Mouse (Mus musculus) spleen, adult 2 months (tissue): Measurements from ENCODE around the gene Spty2d1. TPM values are rescaled to one million over a fixed set of nuclear protein-coding genes. Genes with fewer than 3 reads are reported as not detected.

Experiments
- DNase-seq, 2 experiments: peaks; one replicate each; pipeline versions ENCODE4 v3.0.0 to v3.0.0-alpha.2; 2012 to 2021; ENCODE audit warnings: low spot score in 2 of 2, low read depth in 1 of 2
- H3K27ac ChIP-seq: fragments of 200-500 bp; 2 replicates; pipeline ENCODE4 v1.5.1; 2012; ENCODE audit warnings: low read length, inconsistent platforms; ENCODE audit not compliant: insufficient read depth
- H3K27me3 ChIP-seq: fragments of 200-500 bp; 2 replicates; pipeline ENCODE4 v1.6.1; 2012; ENCODE audit warnings: mild to moderate bottlenecking, moderate library complexity, low read length, inconsistent platforms; ENCODE audit not compliant: control insufficient read depth, insufficient read depth
- H3K36me3 ChIP-seq: fragments of 200-500 bp; 2 replicates; pipeline ENCODE4 v1.6.1; 2012; ENCODE audit warnings: mild to moderate bottlenecking, low read length, inconsistent platforms; ENCODE audit not compliant: control insufficient read depth, insufficient read depth
- H3K4me1 ChIP-seq: fragments of 200-500 bp; 2 replicates; pipeline ENCODE4 v1.6.1; 2011; ENCODE audit warnings: inconsistent platforms; ENCODE audit not compliant: control insufficient read depth, insufficient read depth, insufficient read length
- H3K4me3 ChIP-seq: fragments of 200-500 bp; 2 replicates; pipeline ENCODE4 v1.5.1; 2011; ENCODE audit warnings: mild to moderate bottlenecking, inconsistent platforms; ENCODE audit not compliant: insufficient read depth, insufficient read length; ENCODE audit errors: extremely low read depth
- CTCF ChIP-seq: fragments of 200-500 bp; IDR thresholded peaks from 2 replicates; pipeline ENCODE4 v1.5.1; 2011; ENCODE audit warnings: mild to moderate bottlenecking, inconsistent platforms; ENCODE audit not compliant: insufficient read depth, insufficient read length, insufficient replicate concordance; ENCODE audit errors: extremely low read depth
- POLR2A ChIP-seq: fragments of 200-500 bp; IDR thresholded peaks from 2 replicates; pipeline ENCODE4 v1.6.1; 2011; ENCODE audit warnings: low read depth, low read length, inconsistent platforms
- WGBS: fragments of 180-500 bp; shearing (Covaris S2); methylation state at CpG from one replicate; pipeline ENCODE4 v1.1.7; 2018; 5-methylcytosine and 5-hydroxymethylcytosine counted together
- polyA plus RNA-seq: library from polyadenylated mRNA; depleted of rRNA; stranded (reverse); fragments of >200 nt; gene quantifications from 2 replicates; pipeline ENCODE4 v1.2.3, GENCODE M21; 2012; rRNA removed

Gene Spty2d1
- polyA plus RNA-seq, 1 experiment: 3.8 TPM

- peaks cover 4% of the 10 kb centered on the region; the same call in 1 of the 2 replicates for H3K36me3 ChIP-seq
- no peaks in the 10 kb centered on the region for H3K27me3 ChIP-seq
- H3K4me3 ChIP-seq: peak within 1 kb of the TSS; percentile 85
- no peak within 1 kb of the TSS; the same call in 1 of the 2 replicates for H3K27ac ChIP-seq
- DNase-seq: peak; percentile 70 to 89
- under 1% methylated on average over 51 of the region's 51 CpGs for WGBS
- no peaks in the 10 kb centered on the region; the same call in 1 of the 2 replicates for H3K4me1 ChIP-seq
- no peak for TF ChIP-seq POLR2A
- no peak for TF ChIP-seq CTCF
Observed at GRCm38 (mm10) chr7:46957831-46958691, 50.1 kb downstream of the Spty2d1 start, which contains the start of gene Uevld. Gene Uevld (minus strand): TSS chr7:46958527.

Other genes with a start within 250 kb of the Spty2d1 start
- 16.6 and 20.3 TPM in 2 replicates for gene Hps5, start 212.3 kb downstream of the Spty2d1 start, polyA plus RNA-seq
- gene Gtf2h1, start 212.3 kb downstream of the Spty2d1 start, polyA plus RNA-seq: 4.7 and 5.4 TPM in 2 replicates
- gene Ldha, start 166.9 kb downstream of the Spty2d1 start, polyA plus RNA-seq: 165 and 196 TPM in 2 replicates
- 0.09 TPM in 1 of 2 replicates, not detected in the other for gene Ldhc, start 147.2 kb downstream of the Spty2d1 start, polyA plus RNA-seq
- gene Tsg101, start 88.4 kb downstream of the Spty2d1 start, polyA plus RNA-seq: 33.3 and 39.3 TPM in 2 replicates
- 1.00 and 1.3 TPM in 2 replicates for gene Uevld, start 49.9 kb downstream of the Spty2d1 start, polyA plus RNA-seq
- not detected in 2 replicates for gene Gm9999, start 24.8 kb downstream of the Spty2d1 start, polyA plus RNA-seq
- gene Tmem86a, start 42.2 kb upstream of the Spty2d1 start, polyA plus RNA-seq: 57.1 and 60.7 TPM in 2 replicates
- gene Ptpn5, start 125.3 kb upstream of the Spty2d1 start, polyA plus RNA-seq: 0.46 and 0.60 TPM in 2 replicates
- 0.08 TPM in 1 of 2 replicates, not detected in the other for gene Mrgpra6, start 196.5 kb upstream of the Spty2d1 start, polyA plus RNA-seq
- not detected in 2 replicates for gene Mrgpra9, start 244.4 kb upstream of the Spty2d1 start, polyA plus RNA-seq